Mouse (Mus musculus) small intestine, adult 2 months (tissue): ENCODE measurements around the gene Capg.

ENCODE experiments used
- CTCF ChIP-seq: fragments of 200-500 bp; IDR thresholded peaks from 2 replicates; pipeline ENCODE4 v1.5.1; 2012; ENCODE audit warnings: low read depth, mild to moderate bottlenecking, control low read depth, inconsistent platforms, low read length, moderate library complexity, mixed read lengths; ENCODE audit not compliant: insufficient replicate concordance, insufficient read length; ENCODE audit errors: extremely low read depth
- POLR2A ChIP-seq: fragments of 200-500 bp; IDR thresholded peaks from 2 replicates; pipeline ENCODE4 v1.6.1; 2012; ENCODE audit warnings: low read depth, mild to moderate bottlenecking, control low read depth, inconsistent platforms, low read length, moderate library complexity

- TF ChIP-seq POLR2A (no peak), CTCF (no peak)
Measured at GRCm38 (mm10) chr6:72607676-72608075, 63.5 kb downstream of the Capg start.
